Mouse (Mus musculus) MEL (cell line): ENCODE results near the gene Grm6. TPM values are rescaled to one million over a fixed set of nuclear protein-coding genes. Genes with fewer than 3 reads are reported as not detected.

Experiments used
- DNase-seq: peaks from one replicate; pipeline ENCODE4 v3.0.0; 2011; ENCODE audit warnings: low read depth, low spot score
- H3K27ac ChIP-seq: 2 replicates; pipeline ENCODE4 v1.5.1; 2012; ENCODE audit warnings: low read depth, mild to moderate bottlenecking, control low read depth, low read length, moderate library complexity; ENCODE audit not compliant: control insufficient read depth
- H3K27me3 ChIP-seq, 2 experiments: fragments of 150-350 bp in 1 of 2; sonication (generic) in 1 of 2; 2 replicates each; pipeline ENCODE4 v1.6.1; 2012; ENCODE audit warnings: low read length in 2 of 2, mild to moderate bottlenecking in 2 of 2, improper control_type of control experiment in 1 of 2, moderate library complexity in 1 of 2; ENCODE audit not compliant: insufficient read depth in 2 of 2, control insufficient read depth in 1 of 2
- H3K36me3 ChIP-seq, 2 experiments: 2 replicates each; pipeline ENCODE4 v1.6.1; 2012 to 2014; ENCODE audit warnings: low read length in 2 of 2, improper control_type of control experiment in 1 of 2, inconsistent platforms in 1 of 2, mild to moderate bottlenecking in 1 of 2; ENCODE audit not compliant: insufficient read depth in 2 of 2, control insufficient read depth in 1 of 2
- H3K4me1 ChIP-seq, 2 experiments: fragments of 150-350 bp in 1 of 2; sonication (generic) in 1 of 2; 2 replicates each; pipeline ENCODE4 v1.6.1; 2012; ENCODE audit warnings: low read length in 2 of 2, improper control_type of control experiment in 1 of 2, mild to moderate bottlenecking in 1 of 2; ENCODE audit not compliant: insufficient read depth in 2 of 2, control insufficient read depth in 1 of 2
- H3K4me3 ChIP-seq, 2 experiments: fragments of 150-350 bp in 1 of 2; sonication (generic) in 1 of 2; 2 replicates each; pipeline ENCODE4 v1.5.1; 2012; ENCODE audit warnings: low read depth in 2 of 2, low read length in 2 of 2, mild to moderate bottlenecking in 2 of 2, moderate library complexity in 2 of 2, control low read depth in 1 of 2, improper control_type of control experiment in 1 of 2; ENCODE audit not compliant: control insufficient read depth in 1 of 2, insufficient read depth in 1 of 2
- H3K79me2 ChIP-seq: 2 replicates; pipeline ENCODE4 v1.6.1; 2012; ENCODE audit warnings: mild to moderate bottlenecking, low read length, moderate library complexity; ENCODE audit not compliant: control insufficient read depth, poor library complexity, insufficient read depth
- H3K9ac ChIP-seq: 2 replicates; pipeline ENCODE4 v1.6.1; 2012; ENCODE audit warnings: low read depth, mild to moderate bottlenecking, control low read depth, low read length, moderate library complexity; ENCODE audit not compliant: control insufficient read depth, poor library complexity, severe bottlenecking
- H3K9me3 ChIP-seq: fragments of 150-350 bp; sonication (generic); replicated peaks from 2 replicates; pipeline ENCODE4 v1.6.1; 2012; ENCODE audit warnings: mild to moderate bottlenecking, low read length, improper control_type of control experiment, moderate library complexity; ENCODE audit not compliant: insufficient read depth
- CHD2 ChIP-seq: IDR thresholded peaks from 2 replicates; pipeline ENCODE4 v1.6.1; 2011; ENCODE audit warnings: low read length, improper control_type of control experiment
- ELF1 ChIP-seq: IDR thresholded peaks from 2 replicates; pipeline ENCODE4 v1.6.1; 2014; ENCODE audit warnings: low read depth, mild to moderate bottlenecking, inconsistent platforms, low read length, improper control_type of control experiment, moderate library complexity
- EP300 ChIP-seq, 2 experiments: IDR thresholded peaks; 2 replicates each; pipeline ENCODE4 v1.6.1; 2011; ENCODE audit warnings: improper control_type of control experiment in 2 of 2, low read length in 2 of 2, low read depth in 1 of 2, mild to moderate bottlenecking in 1 of 2
- GABPA ChIP-seq: IDR thresholded peaks from 2 replicates; pipeline ENCODE4 v1.6.1; 2012; ENCODE audit warnings: low read depth, mild to moderate bottlenecking, inconsistent platforms, low read length, improper control_type of control experiment, moderate library complexity
- KAT2A ChIP-seq: conservative IDR thresholded peaks from 2 replicates; pipeline ENCODE4 v1.6.1; 2012; ENCODE audit warnings: low read depth, low read length, improper control_type of control experiment, inconsistent platforms
- MAZ ChIP-seq: IDR thresholded peaks from 2 replicates; pipeline ENCODE4 v1.6.1; 2012; ENCODE audit warnings: low read depth, mild to moderate bottlenecking, inconsistent platforms, low read length, improper control_type of control experiment
- MEF2A ChIP-seq: IDR thresholded peaks from 2 replicates; pipeline ENCODE4 v1.6.1; 2014; ENCODE audit warnings: low read depth, mild to moderate bottlenecking, inconsistent platforms, low read length, improper control_type of control experiment; ENCODE audit not compliant: poor library complexity, insufficient replicate concordance, severe bottlenecking; ENCODE audit errors: extremely low read depth
- MYC ChIP-seq: IDR thresholded peaks from 2 replicates; pipeline ENCODE4 v1.6.1; 2011; ENCODE audit warnings: low read depth, mild to moderate bottlenecking, low read length, improper control_type of control experiment, moderate library complexity
- POLR2AphosphoS2 ChIP-seq: IDR thresholded peaks from 2 replicates; pipeline ENCODE4 v1.6.1; 2011; ENCODE audit warnings: low read length, improper control_type of control experiment
- POLR2AphosphoS5 ChIP-seq: IDR thresholded peaks from 2 replicates; pipeline ENCODE4 v1.6.1; 2012; ENCODE audit warnings: low read depth, borderline replicate concordance, mild to moderate bottlenecking, inconsistent platforms, low read length, moderate library complexity, mixed read lengths
- RAD21 ChIP-seq: IDR thresholded peaks from 2 replicates; pipeline ENCODE4 v1.6.1; 2011; ENCODE audit warnings: mild to moderate bottlenecking, low read depth, low read length, improper control_type of control experiment
- RCOR1 ChIP-seq: IDR thresholded peaks from 2 replicates; pipeline ENCODE4 v1.6.1; 2012; ENCODE audit warnings: low read depth, mild to moderate bottlenecking, inconsistent platforms, low read length, improper control_type of control experiment
- SIN3A ChIP-seq: IDR thresholded peaks from 2 replicates; pipeline ENCODE4 v1.6.1; 2012; ENCODE audit warnings: low read length, improper control_type of control experiment, inconsistent platforms
- TAL1 ChIP-seq: IDR thresholded peaks from 2 replicates; pipeline ENCODE4 v1.6.1; 2012; ENCODE audit warnings: mild to moderate bottlenecking, inconsistent platforms, low read length, moderate library complexity, mixed read lengths
- TBP ChIP-seq: IDR thresholded peaks from 2 replicates; pipeline ENCODE4 v1.8.0; 2011; ENCODE audit warnings: low read depth, low read length, improper control_type of control experiment
- UBTF ChIP-seq: IDR thresholded peaks from 2 replicates; pipeline ENCODE4 v1.6.1; 2012; ENCODE audit warnings: low read depth, mild to moderate bottlenecking, inconsistent platforms, low read length, improper control_type of control experiment, moderate library complexity, borderline replicate concordance; ENCODE audit not compliant: insufficient read depth
- ZC3H11A ChIP-seq: IDR thresholded peaks from 2 replicates; pipeline ENCODE4 v1.6.1; 2012; ENCODE audit warnings: low read depth, mild to moderate bottlenecking, inconsistent platforms, low read length, improper control_type of control experiment
- ZKSCAN1 ChIP-seq: IDR thresholded peaks from 2 replicates; pipeline ENCODE4 v1.6.1; 2012; ENCODE audit warnings: low read depth, mild to moderate bottlenecking, inconsistent platforms, low read length, improper control_type of control experiment, moderate library complexity
- ZMIZ1 ChIP-seq: IDR thresholded peaks from 2 replicates; pipeline ENCODE4 v1.6.1; 2012; ENCODE audit warnings: low read depth, mild to moderate bottlenecking, inconsistent platforms, low read length, improper control_type of control experiment, moderate library complexity
- ZNF384 ChIP-seq: IDR thresholded peaks from 2 replicates; pipeline ENCODE4 v1.6.1; 2012; ENCODE audit warnings: low read depth, mild to moderate bottlenecking, inconsistent platforms, low read length, improper control_type of control experiment
- polyA plus RNA-seq, 2 experiments: library from polyadenylated mRNA; stranded (reverse) in 1 of 2; unstranded in 1 of 2; fragments of >175 nt in 1 of 2; fragments of >200 nt in 1 of 2; gene quantifications; 2 replicates each; pipeline versions ENCODE4 v1.2.1 to v1.2.4; 2012; ENCODE audit warnings: low replicate concordance in 2 of 2, low read depth in 1 of 2; ENCODE audit not compliant: insufficient read length in 2 of 2, insufficient read depth in 1 of 2, missing spikeins in 1 of 2
- total RNA-seq: library from RNA; depleted of rRNA; stranded (reverse); fragments of 300-350 nt; gene quantifications from 2 replicates; pipeline ENCODE4 v1.2.3, GENCODE M21; 2012

Grm6 gene
- total and polyA plus RNA-seq, 3 experiments, result 0.14 TPM; not detected in 2

GRCm38 (mm10) chr11:50908136-50908535 is 57.7 kb downstream of the Grm6 start:
- Histone ChIP-seq H3K79me2 (no peaks in the 10 kb centered on the region), H3K9me3 (no peaks in the 10 kb centered on the region), H3K27me3 (no peaks in the 10 kb centered on the region; a peak in 1 of 4 replicates), H3K4me1 (no peaks in the 10 kb centered on the region)
- no peak for DNase-seq
- no peak for TF ChIP-seq KAT2A
- TF ChIP-seq, all 39 proteins: peak for 0
- Histone ChIP-seq H3K27ac (no peak overlapping the region), H3K36me3 (no peaks in the 10 kb centered on the region), H3K9ac (no peak overlapping the region), H3K4me3 (no peak overlapping the region)

- no peaks in the 10 kb centered on the region for H3K4me1 ChIP-seq
- H3K79me2 ChIP-seq, result no peaks in the 10 kb centered on the region
- H3K9ac ChIP-seq, result no peak overlapping the region
- TF ChIP-seq POLR2AphosphoS5 (no peak), POLR2AphosphoS2 (no peak), ZC3H11A (no peak), KAT2A (no peak), TAL1 (no peak), MYC (no peak), GABPA (no peak), EP300 (IDR thresholded peaks at IDR 0.05; ENCODE audit: low read depth in 1 of 2, low read length in 2 of 2) (no peak), ZKSCAN1 (no peak), RAD21 (no peak), MEF2A (no peak)
- TF ChIP-seq, all 39 proteins: peak for 0
- H3K4me3 ChIP-seq, result no peak overlapping the region
- H3K9me3 ChIP-seq, result no peaks in the 10 kb centered on the region
- no peak for DNase-seq
- no peaks in the 10 kb centered on the region for H3K36me3 ChIP-seq
- no peak overlapping the region for H3K27ac ChIP-seq
- H3K27me3 ChIP-seq, result no peaks in the 10 kb centered on the region; a peak in 1 of 4 replicates
Measured at GRCm38 (mm10) chr11:50913301-50913700, 62.8 kb downstream of the Grm6 start.

- TF ChIP-seq MYC (no peak), ZC3H11A (no peak), UBTF (no peak), RCOR1 (no peak), ELF1 (no peak), ZNF384 (no peak), MAZ (no peak), TBP (no peak), ZMIZ1 (no peak), CHD2 (no peak), SIN3A (no peak), EP300 (IDR thresholded peaks at IDR 0.05; ENCODE audit: low read depth in 1 of 2, low read length in 2 of 2) (no peak)
- H3K27me3 ChIP-seq, result no peaks in the 10 kb centered on the region
- H3K79me2 ChIP-seq, result no peaks in the 10 kb centered on the region
- H3K27ac ChIP-seq, result no peak overlapping the region
- no peak for DNase-seq
- no peaks in the 10 kb centered on the region for H3K36me3 ChIP-seq
- no peak overlapping the region for H3K4me3 ChIP-seq
- no peaks in the 10 kb centered on the region for H3K4me1 ChIP-seq
- H3K9ac ChIP-seq, result no peak overlapping the region
- H3K9me3 ChIP-seq, result no peaks in the 10 kb centered on the region
Measured at GRCm38 (mm10) chr11:50914461-50914860, 64.0 kb downstream of the Grm6 start.
